Mouse (Mus musculus) frontal cortex, postnatal 10 days (tissue): Measurements from ENCODE around the gene Pax8.

Experiments
- DNase-seq, 2 experiments: peaks; one replicate each; pipeline ENCODE4 v3.0.0; 2022; ENCODE audit warnings: low spot score in 2 of 2, mixed read lengths in 1 of 2

Gene Pax8

GRCm38 (mm10) chr2:24460808-24461127 is 14.6 kb downstream of the Pax8 start:
- DNase-seq: no peak

DNA sequence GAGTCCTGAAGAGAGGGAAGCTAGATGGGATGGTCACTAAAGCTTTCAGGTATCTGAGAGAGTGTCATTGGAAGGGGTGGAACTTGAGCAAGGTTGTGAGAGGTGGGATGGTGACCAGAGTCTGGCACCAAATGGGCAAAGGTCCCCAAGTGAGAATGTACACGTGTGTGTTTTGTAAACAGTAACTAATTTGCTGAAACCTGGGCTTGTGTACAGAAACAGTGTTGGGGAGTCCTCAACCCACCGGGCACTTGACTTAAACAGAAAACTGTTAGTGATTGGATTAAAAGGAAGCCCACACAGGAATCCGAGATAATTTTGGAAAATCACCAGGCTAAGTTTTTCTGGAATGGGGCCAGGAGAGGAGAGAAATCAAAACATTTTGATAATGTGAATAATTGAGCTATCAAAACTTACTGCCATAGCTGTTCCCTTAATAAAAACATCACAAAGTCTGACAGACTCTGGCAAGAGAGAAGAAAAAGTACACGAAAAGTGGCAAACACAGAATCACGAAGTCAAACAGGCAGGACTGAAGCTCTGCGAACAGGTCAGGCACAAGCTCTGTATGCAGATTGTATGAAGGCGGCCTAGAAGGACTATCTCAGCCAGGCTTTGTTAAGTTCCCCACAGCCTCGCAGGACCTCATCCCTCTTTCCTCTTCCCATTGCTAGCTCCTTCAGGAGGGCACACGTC is 15.1 kb downstream of the Pax8 start:
- no peak for DNase-seq

- DNase-seq: no peak
Observed at GRCm38 (mm10) chr2:24456841-24457240, 18.6 kb downstream of the Pax8 start.

GRCm38 (mm10) chr2:24455057-24455855 is 20.1 kb downstream of the Pax8 start:
- DNase-seq: no peak

GRCm38 (mm10) chr2:24454429-24455011 is 20.9 kb downstream of the Pax8 start:
- DNase-seq: no peak

DNA sequence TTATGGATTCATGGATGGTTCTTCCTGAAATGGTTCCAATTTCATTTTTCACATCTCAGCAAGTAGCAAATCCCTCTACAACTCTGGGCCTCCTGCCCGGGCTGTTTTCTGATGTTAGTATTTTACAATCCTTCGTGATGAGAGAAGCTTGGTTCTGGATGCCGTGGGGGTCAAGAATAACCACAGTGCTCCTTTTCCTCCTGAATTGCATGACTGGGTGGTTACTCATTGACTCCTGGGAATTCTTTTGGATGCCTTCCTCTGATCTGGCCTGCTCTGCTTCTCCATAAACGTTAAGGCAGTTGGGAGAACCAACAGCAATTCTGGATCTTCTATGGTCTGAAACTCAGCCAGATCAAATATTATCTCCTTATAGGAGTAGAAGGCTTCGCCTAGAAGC is 22.2 kb downstream of the Pax8 start:
- DNase-seq: no peak

DNA sequence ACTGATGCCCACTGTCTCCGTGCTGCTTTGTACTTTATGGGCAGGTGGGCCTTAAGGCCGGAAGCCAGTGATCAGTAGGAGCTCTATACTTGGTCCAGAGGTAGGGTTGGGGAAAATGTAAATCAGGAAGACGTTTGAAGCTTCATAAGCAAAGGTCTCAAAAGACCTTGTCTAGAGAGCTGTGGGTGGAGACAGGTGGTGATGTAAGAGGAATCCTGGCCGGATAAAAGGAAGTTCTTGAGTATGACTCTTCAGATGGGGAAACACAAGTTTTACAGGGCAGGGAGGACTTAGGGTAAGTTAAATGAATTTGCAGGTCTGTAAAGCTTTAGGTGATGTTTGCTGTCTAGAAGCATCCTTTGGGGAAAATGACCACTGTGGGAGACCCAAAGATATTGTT is 26.3 kb downstream of the Pax8 start:
- DNase-seq: no peak

DNA sequence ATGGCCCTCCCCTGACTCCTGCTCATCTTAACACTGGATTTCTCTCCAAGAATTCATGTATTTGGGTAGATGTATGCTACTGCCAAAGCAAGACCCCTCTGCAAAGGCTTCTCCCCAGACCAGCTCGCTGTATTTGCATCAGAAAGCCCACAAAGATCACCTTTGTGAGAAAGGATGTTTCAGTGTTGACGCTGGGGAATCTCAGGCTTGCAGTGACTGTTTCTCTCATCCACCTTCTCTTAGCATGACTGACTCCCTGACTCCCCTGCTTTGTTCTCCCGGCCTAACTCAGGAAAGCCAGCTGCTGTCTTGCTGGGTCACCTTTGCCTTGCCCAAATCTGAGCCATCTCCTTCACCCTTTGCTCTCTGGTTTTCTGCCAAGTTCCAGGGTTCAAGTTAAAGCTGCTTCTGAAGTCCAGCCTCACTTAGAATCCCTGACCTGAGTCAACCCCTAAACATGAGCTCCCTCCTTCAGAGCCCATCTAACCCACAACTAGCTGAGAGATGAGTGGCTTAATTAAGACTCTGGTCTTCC is 32.1 kb downstream of the Pax8 start:
- DNase-seq: no peak

DNA sequence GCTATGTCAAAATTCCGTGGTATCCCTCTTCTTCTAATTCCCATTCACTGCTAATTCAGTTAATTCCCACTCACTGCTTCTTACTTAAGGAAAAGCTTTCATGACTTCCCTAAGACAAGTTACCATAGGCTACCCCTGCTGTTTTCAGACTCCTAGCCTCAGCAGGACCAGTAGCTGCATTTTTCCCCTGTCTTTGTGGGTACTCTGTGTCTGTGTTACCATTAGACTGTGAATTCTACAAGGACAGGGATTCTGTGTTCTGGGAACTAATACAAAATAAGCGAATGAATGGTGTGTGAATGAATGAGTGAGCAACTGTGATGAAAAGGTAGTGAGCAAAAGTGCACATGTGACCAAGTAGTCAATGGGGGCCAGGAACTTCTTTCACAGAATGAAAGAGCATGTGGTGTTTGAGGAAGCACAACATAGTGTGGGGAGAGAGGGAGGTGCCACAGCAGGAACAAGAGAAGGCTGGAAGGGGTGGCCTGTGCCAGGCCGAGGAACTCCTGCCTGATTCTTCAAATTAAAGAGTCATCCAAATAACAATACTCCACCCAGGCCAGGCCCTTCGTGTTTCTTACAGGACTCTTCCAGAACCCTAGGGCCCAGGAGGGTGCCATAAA is 33.0 kb downstream of the Pax8 start:
- DNase-seq: no peak

DNA sequence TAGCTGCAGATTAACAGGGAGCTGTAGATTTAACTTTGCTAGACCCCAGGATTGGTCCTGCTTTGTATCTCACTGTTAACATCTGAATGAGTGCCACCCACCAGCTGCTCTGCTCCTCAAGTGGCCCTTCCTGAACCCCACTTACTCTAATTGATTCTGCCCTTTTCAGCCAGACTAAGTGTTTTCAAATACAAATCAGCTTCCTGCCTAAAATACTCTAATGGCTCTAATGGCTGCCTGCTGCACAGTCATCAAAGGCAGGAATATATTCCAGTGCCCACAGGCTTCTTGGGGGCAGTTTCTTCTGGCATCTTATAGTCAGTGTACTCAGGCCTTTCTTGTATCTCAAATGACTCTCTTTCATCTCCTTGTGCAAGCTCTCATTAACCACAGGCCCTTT is 33.5 kb downstream of the Pax8 start:
- no peak for DNase-seq

DNA sequence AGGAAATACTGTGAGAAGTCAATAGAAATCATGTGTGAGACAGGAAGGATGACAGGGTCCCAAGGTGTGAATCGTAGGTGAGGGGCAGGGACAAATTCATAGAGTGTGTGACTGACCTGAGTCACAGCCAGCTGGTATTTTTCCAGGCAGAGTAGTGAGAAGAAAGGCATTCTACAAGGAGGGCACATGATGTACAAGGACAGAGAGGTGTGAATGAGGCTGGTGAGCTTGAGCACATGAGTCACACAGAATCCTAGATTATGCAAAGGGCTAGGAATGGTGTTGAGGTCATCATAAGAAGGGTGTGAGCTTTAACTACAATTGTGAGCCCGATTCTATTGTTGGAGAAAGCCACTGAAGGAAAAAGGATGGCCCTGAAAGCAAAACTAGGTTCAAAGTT is 35.3 kb downstream of the Pax8 start:
- no peak for DNase-seq

DNA sequence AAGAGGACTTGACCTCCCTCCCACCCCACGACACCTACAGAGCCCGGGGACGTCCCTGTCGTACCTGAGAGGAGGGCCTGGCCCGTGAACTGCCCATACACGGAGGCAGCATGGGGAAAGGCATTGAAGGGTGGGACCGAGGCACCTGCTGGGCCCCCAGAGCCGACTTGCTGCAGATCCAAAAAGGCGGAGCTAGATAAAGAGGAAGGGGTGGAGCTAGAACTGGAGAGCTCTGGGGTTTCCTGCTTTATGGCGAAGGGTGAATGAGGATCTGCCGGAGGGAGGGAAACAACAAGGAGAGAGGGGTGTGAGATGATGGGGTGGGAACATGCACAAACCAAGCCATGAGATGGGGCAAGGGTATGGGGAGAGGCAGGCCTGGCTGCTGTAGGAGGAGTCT is 39.7 kb downstream of the Pax8 start:
- no peak for DNase-seq

DNA sequence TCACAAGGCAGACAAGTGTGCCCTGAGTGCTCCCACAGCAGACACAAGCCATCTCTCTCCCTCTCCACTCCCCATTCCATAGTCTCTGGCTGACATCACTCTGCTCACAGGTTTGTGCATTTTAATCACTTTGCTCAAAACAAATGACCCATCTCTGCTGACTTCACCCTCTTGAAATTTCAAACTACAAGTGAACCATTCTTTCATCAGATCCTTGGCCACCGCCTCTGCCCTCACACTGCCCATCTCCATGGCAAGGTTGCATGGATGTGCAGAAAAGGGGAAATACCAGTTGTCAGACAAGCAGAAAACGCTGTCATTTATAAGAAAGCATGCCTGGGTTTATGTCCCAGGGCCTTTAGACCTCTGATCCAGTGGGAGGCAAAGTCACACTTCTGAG is 40.7 kb downstream of the Pax8 start:
- no peak for DNase-seq

DNA sequence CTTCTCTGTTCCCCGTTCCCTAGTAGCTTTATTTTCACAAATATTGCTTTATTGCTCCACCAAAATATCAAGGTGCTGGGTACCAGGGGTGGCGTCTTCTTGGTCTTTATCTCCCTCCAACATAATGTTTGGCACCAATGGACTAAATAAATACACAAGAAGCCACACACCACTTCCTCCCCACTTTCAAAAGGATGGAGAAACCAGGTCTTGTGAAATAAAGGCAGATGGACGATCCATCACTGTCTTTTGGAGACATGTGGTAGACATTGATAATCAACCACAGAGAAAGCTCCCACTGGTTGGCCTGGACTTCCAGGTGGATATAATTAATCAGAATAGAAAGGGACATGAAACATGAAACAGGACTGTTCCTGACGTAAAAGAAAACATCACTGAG is 45.6 kb downstream of the Pax8 start:
- no peak for DNase-seq

- no peak for DNase-seq
Observed at GRCm38 (mm10) chr2:24427866-24428675, 47.3 kb downstream of the Pax8 start.

DNA sequence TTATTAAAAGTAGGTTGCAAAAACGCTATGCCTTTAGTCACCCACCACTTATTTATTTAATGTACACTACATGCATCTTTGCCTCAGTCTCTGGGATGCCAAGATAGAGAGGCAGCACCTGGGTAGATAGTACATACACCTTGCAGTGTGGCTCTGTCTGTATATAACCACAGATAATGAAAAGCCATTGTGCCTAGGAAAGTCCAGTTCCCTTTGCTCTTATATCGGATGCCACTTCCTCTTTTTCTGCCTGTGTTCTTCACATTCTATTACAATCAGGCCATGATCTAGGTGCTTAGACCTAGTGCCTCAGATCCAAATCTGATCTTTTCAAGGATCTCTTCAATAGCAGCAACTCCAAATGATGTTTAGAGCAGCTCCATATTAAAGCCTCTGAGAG is 49.8 kb downstream of the Pax8 start:
- DNase-seq: no peak

DNA sequence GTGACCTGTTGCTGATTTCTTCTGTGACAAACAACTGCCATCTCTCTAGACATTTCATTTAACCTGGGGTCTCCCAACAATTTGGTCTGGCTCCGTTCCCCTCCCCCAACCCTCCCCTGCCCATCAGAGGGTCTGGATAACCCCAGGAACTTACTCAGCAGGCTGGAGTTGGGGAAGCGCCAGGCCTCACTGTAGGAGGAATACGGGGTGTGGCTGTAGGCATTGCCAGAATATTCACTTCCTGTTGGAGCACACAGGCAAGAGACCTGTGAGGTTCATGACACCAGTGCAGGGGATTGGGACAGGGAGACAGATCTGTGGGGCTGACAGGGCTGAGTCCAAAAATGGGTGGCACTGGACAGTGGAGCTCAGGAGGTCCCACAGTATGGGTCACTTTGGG is 52.6 kb downstream of the Pax8 start:
- no peak for DNase-seq

GRCm38 (mm10) chr2:24421211-24421863 is 54.1 kb downstream of the Pax8 start:
- DNase-seq: no peak

- DNase-seq: no peak
Observed at GRCm38 (mm10) chr2:24417564-24417963, 57.8 kb downstream of the Pax8 start.

- DNase-seq: no peak
Observed at GRCm38 (mm10) chr2:24417106-24417505, 58.3 kb downstream of the Pax8 start.

GRCm38 (mm10) chr2:24416668-24417067 is 58.7 kb downstream of the Pax8 start:
- DNase-seq: no peak
